Mouse (Mus musculus): Measurements from ENCODE around the gene Omt2a. TPM values are rescaled to one million over a fixed set of nuclear protein-coding genes. Genes with fewer than 3 reads are reported as not detected.
"Not testable (repeated sequence)": the region's sequence is repeated elsewhere in the genome, so short reads cannot be mapped to it uniquely, and the experiment has no call there.

The Omt2a gene
- polyA plus RNA-seq, 1 experiment, result not detected

DNA sequence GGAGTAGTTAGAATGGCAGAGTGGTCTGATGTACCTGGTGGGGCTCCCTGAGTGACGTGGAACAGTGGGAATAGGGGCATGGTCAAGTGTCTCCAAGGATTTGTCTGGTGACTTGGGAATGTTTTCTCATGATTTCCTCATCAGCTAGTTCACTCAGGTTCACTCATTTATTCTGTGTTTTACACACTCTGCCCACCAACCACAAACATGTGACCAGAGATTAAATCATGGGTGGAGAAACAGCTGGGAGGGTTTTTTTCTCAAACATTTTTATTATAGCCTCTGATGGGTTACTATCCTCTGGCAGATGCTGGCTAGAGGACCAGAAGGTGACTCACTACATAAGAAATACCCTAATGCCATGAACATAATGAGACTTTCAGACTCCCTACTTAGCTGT lies 16.4 kb downstream of the Omt2a start:
- Histone ChIP-seq H3K27me3 (ENCODE audit: control insufficient read depth, insufficient read depth, low read length, poor library complexity, severe bottlenecking) (no peaks in the 10 kb centered on the region), H3K27ac (ENCODE audit: insufficient read depth, low read length) (no peak overlapping the region), H3K9me3 (replicated peaks; ENCODE audit: control insufficient read depth, insufficient read depth, low read length, poor library complexity, severe bottlenecking) (no peaks in the 10 kb centered on the region), H3K4me3 (ENCODE audit: low read depth, low read length) (no peak overlapping the region), H3K9ac (ENCODE audit: low read depth, poor library complexity, severe bottlenecking) (no peak overlapping the region), H3K36me3 (ENCODE audit: control insufficient read depth, insufficient read depth, low read length, poor library complexity, severe bottlenecking) (no peaks in the 10 kb centered on the region), H3K4me1 (ENCODE audit: control insufficient read depth, insufficient read depth, low read length) (no peaks in the 10 kb centered on the region)
- TF ChIP-seq EP300 (IDR thresholded peaks at IDR 0.05; ENCODE audit: insufficient read depth, low read depth, low read length), result no peak
- no peak for TF ChIP-seq CTCF (IDR thresholded peaks at IDR 0.05; ENCODE audit: low read depth, low read length)
- no peak for TF ChIP-seq POLR2A (IDR thresholded peaks at IDR 0.05; ENCODE audit: insufficient read depth, low read length)

DNA sequence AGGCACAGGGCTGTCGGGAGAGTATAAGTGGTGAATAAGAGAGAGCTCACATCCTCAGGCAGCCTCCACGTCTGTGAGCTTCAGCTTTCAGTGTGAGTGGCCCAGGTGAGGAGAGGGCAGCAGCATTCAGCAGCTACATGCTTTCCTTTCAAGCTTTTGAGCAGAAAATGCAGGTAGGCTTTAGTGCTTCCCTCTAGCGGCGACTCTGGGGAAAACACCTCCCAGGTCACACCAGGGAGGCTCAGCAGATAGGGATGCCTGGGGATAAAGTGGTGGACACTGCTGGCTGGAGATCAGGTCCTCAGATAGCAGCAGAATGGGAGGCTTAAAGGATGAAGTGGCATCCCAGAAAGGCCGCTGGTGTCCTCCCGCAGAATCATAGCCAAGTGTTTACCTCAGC lies 18.5 kb downstream of the Omt2a start:
- not testable (repeated sequence) for H3K36me3 ChIP-seq (ENCODE audit: control insufficient read depth, insufficient read depth, low read length, poor library complexity, severe bottlenecking); H3K4me1 ChIP-seq (ENCODE audit: control insufficient read depth, insufficient read depth, low read length); H3K4me3 ChIP-seq (ENCODE audit: low read depth, low read length); H3K9ac ChIP-seq (ENCODE audit: low read depth, poor library complexity, severe bottlenecking); H3K9me3 ChIP-seq (replicated peaks; ENCODE audit: control insufficient read depth, insufficient read depth, low read length, poor library complexity, severe bottlenecking); H3K27me3 ChIP-seq (ENCODE audit: control insufficient read depth, insufficient read depth, low read length, poor library complexity, severe bottlenecking); H3K27ac ChIP-seq (ENCODE audit: insufficient read depth, low read length)
- TF ChIP-seq CTCF (IDR thresholded peaks at IDR 0.05; ENCODE audit: low read depth, low read length), result peak; percentile 74

DNA sequence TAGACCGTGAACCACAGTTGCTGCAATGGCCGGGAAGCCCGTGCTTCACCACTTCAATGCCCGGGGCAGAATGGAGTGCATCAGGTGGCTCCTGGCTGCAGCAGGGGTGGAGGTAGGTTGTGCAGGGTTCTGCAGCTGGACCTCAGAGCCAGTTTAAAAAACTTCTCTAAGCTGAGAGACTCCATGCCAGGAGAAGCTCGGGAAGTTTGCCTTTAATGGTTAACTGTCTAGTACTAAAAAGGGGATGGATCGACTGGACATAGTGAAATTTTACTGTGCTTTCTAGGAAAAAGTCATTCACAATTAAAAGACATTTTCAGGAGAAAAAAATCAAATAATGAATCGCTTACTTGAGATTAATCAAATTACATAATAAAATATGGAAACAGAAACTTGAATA lies 19.8 kb downstream of the Omt2a start:
- H3K9me3 ChIP-seq (replicated peaks; ENCODE audit: control insufficient read depth, insufficient read depth, low read length, poor library complexity, severe bottlenecking); H3K9ac ChIP-seq (ENCODE audit: low read depth, poor library complexity, severe bottlenecking); H3K36me3 ChIP-seq (ENCODE audit: control insufficient read depth, insufficient read depth, low read length, poor library complexity, severe bottlenecking); H3K4me3 ChIP-seq (ENCODE audit: low read depth, low read length); H3K4me1 ChIP-seq (ENCODE audit: control insufficient read depth, insufficient read depth, low read length); H3K27me3 ChIP-seq (ENCODE audit: control insufficient read depth, insufficient read depth, low read length, poor library complexity, severe bottlenecking); H3K27ac ChIP-seq (ENCODE audit: insufficient read depth, low read length): not testable (repeated sequence)

DNA sequence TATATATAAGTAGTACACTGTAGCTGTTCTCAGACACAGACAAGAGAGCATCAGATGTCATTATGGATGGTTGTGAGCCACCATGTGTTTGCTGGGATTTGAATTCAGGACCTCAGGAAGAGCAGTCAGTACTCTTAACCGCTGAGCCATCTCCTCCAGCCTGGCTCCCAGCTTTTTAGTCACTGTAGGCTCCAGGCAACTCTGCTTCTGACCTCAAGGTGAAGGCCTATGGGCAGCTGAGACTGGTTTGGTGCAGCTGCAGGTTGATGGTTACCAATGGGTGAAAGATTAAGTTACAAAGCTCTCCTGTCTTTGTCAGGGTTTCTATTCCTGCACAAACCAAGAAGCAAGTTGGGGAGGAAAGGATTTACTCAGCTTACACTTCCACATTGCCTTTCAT lies 20.9 kb downstream of the Omt2a start:
- not testable (repeated sequence) for H3K36me3 ChIP-seq (ENCODE audit: control insufficient read depth, insufficient read depth, low read length, poor library complexity, severe bottlenecking); H3K27ac ChIP-seq (ENCODE audit: insufficient read depth, low read length); H3K9ac ChIP-seq (ENCODE audit: low read depth, poor library complexity, severe bottlenecking); H3K4me1 ChIP-seq (ENCODE audit: control insufficient read depth, insufficient read depth, low read length); H3K9me3 ChIP-seq (replicated peaks; ENCODE audit: control insufficient read depth, insufficient read depth, low read length, poor library complexity, severe bottlenecking); H3K27me3 ChIP-seq (ENCODE audit: control insufficient read depth, insufficient read depth, low read length, poor library complexity, severe bottlenecking); H3K4me3 ChIP-seq (ENCODE audit: low read depth, low read length)

DNA sequence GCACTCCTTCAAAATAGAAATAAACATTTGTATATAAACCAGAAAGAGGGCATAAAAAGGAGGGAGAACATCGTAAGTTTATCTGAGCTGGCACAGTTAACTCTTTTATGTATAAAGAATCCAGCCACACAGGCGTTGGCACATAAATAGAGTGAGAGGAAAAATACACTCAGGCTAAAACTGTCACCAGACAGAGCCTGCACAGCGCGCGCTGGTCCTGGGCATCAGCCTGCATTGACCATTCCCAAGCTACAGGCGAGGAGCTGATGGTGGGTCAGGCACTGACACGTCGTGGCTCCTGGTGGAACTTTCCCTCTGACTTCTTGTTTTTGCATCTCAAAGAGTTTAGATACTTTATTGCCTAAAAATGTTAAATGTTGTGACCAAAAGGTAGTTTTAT lies 22.1 kb downstream of the Omt2a start:
- not testable (repeated sequence) for H3K27me3 ChIP-seq (ENCODE audit: control insufficient read depth, insufficient read depth, low read length, poor library complexity, severe bottlenecking); H3K4me1 ChIP-seq (ENCODE audit: control insufficient read depth, insufficient read depth, low read length)

DNA sequence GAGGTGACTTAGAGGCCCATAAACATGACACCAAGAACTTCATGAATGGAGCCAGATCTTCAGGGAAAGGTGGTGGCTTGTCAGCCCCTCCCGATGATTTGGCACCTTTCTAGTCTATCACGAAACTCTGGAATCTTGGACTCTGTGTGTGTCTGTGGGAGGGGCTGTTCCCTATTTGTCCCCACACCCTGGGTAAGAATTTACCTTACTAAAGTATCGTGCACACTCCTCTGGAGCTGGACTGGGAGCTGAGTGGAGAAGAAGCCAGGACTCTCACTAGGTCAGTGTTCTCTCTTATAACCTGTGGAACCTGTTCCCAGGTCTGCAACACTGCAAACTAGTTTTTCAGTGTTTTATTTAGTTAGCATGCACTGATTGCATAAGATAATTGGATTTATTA lies 24.9 kb downstream of the Omt2a start, which contains the start of gene Gm10639:
Gene Gm10639, plus strand, starts transcription at position 201 of the 400 bp plus-strand sequence.
- H3K4me3 ChIP-seq (ENCODE audit: low read depth, low read length); H3K36me3 ChIP-seq (ENCODE audit: control insufficient read depth, insufficient read depth, low read length, poor library complexity, severe bottlenecking); H3K27ac ChIP-seq (ENCODE audit: insufficient read depth, low read length); H3K27me3 ChIP-seq (ENCODE audit: control insufficient read depth, insufficient read depth, low read length, poor library complexity, severe bottlenecking); H3K9ac ChIP-seq (ENCODE audit: low read depth, poor library complexity, severe bottlenecking); H3K4me1 ChIP-seq (ENCODE audit: control insufficient read depth, insufficient read depth, low read length); H3K9me3 ChIP-seq (replicated peaks; ENCODE audit: control insufficient read depth, insufficient read depth, low read length, poor library complexity, severe bottlenecking): not testable (repeated sequence)

More for the DNA sequence above, 22.1 kb downstream of the Omt2a start:
- not testable (repeated sequence) for H3K27ac ChIP-seq (ENCODE audit: insufficient read depth, low read length); H3K4me3 ChIP-seq (ENCODE audit: low read depth, low read length); H3K36me3 ChIP-seq (ENCODE audit: control insufficient read depth, insufficient read depth, low read length, poor library complexity, severe bottlenecking); H3K9ac ChIP-seq (ENCODE audit: low read depth, poor library complexity, severe bottlenecking); H3K9me3 ChIP-seq (replicated peaks; ENCODE audit: control insufficient read depth, insufficient read depth, low read length, poor library complexity, severe bottlenecking)

DNA sequence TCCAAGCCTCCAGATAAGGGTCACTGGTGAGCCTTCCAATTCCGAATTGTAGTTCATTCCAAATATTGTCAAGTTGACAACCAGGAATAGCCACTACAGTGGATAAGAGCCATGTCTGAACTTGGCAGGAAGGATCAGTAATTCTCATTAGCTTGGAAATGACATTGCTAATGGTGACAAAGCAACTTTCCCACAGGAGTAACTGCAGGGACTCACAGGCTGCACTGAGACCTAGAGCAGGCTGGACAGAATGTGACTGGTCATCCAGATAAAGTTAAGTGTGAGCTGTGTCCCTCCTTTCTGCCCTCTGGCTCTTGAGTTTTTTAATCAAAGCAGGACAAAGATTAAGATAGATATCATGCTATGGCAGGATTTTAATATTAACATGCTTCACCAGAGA lies 25.5 kb downstream of the Omt2a start:
- H3K4me1 ChIP-seq (ENCODE audit: control insufficient read depth, insufficient read depth, low read length); H3K36me3 ChIP-seq (ENCODE audit: control insufficient read depth, insufficient read depth, low read length, poor library complexity, severe bottlenecking); H3K27ac ChIP-seq (ENCODE audit: insufficient read depth, low read length); H3K9ac ChIP-seq (ENCODE audit: low read depth, poor library complexity, severe bottlenecking); H3K27me3 ChIP-seq (ENCODE audit: control insufficient read depth, insufficient read depth, low read length, poor library complexity, severe bottlenecking); H3K4me3 ChIP-seq (ENCODE audit: low read depth, low read length); H3K9me3 ChIP-seq (replicated peaks; ENCODE audit: control insufficient read depth, insufficient read depth, low read length, poor library complexity, severe bottlenecking): not testable (repeated sequence)

DNA sequence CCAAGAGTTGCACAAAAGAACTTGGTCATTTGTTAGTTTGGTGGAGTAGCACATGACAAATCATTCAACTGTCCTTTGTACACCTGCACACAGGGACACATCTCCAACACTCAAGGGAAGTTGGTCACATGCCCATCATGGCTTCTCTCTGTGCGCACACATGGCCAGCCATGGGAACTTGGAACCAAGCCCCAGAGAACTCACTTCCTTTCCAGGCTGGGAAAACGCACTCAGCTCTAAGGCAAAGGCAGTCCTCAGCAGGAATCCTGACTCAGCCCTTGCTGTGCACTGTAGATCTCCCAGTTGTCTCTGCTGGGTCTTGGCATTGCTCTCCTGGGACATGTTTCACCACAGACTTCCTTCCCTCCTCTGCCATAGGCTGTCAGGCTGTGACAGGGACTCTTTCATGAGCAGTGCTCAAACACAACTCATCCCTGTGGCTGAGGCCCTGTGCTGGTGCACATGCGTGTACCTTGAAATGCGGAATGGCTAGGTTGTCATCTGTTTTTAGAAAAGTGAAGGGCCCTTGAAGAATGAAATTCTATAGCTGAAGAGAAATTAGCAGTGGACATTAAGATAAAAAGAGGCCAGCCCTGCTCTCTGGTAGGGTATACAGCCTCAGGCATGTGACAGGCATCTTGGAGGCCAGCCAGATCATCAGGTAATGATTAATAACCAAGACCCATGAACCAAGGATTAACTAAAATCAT lies 32.4 kb downstream of the Omt2a start:
- not testable (repeated sequence) for H3K4me1 ChIP-seq (ENCODE audit: control insufficient read depth, insufficient read depth, low read length); H3K27me3 ChIP-seq (ENCODE audit: control insufficient read depth, insufficient read depth, low read length, poor library complexity, severe bottlenecking); H3K9me3 ChIP-seq (replicated peaks; ENCODE audit: control insufficient read depth, insufficient read depth, low read length, poor library complexity, severe bottlenecking); H3K36me3 ChIP-seq (ENCODE audit: control insufficient read depth, insufficient read depth, low read length, poor library complexity, severe bottlenecking); H3K9ac ChIP-seq (ENCODE audit: low read depth, poor library complexity, severe bottlenecking); H3K27ac ChIP-seq (ENCODE audit: insufficient read depth, low read length); H3K4me3 ChIP-seq (ENCODE audit: low read depth, low read length)

DNA sequence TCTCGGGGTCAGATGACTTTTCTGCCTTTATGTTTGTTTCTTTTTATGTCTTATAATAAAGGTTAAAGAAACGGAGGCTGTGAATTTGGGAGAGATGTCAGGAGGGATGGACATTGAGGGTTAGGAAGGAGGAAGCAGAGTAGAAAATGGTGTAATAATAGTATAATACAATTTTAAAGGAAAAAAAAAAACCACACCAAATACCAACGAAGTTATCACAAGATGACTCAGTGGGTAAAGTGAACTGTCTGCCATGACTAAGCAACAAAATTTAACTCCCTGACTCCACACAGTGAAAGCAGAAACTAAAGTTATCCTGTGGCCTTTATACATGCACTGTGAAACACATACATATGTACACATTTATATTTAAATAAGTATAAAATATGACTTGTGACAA lies 43.7 kb downstream of the Omt2a start:
- H3K4me1 ChIP-seq (ENCODE audit: control insufficient read depth, insufficient read depth, low read length); H3K36me3 ChIP-seq (ENCODE audit: control insufficient read depth, insufficient read depth, low read length, poor library complexity, severe bottlenecking); H3K4me3 ChIP-seq (ENCODE audit: low read depth, low read length); H3K9ac ChIP-seq (ENCODE audit: low read depth, poor library complexity, severe bottlenecking); H3K27me3 ChIP-seq (ENCODE audit: control insufficient read depth, insufficient read depth, low read length, poor library complexity, severe bottlenecking); H3K27ac ChIP-seq (ENCODE audit: insufficient read depth, low read length); H3K9me3 ChIP-seq (replicated peaks; ENCODE audit: control insufficient read depth, insufficient read depth, low read length, poor library complexity, severe bottlenecking): not testable (repeated sequence)
